Mouse (Mus musculus) embryonic facial prominence, embryonic 14.5 days (tissue): ENCODE results near the gene Hdgfl1. TPM values are rescaled to one million over a fixed set of nuclear protein-coding genes. Genes with fewer than 3 reads are reported as not detected.

Experiments used
- ATAC-seq: fragments of 200-750 bp; cut with Nextera tagmentation; 2 replicates; pipeline ENCODE4 v1.8.0; 2017; ENCODE audit warnings: low read depth, moderate number of reproducible peaks, moderate TSS enrichment
- DNase-seq: peaks from one replicate; pipeline ENCODE4 v3.0.0-alpha.2; 2015; ENCODE audit warnings: low spot score
- H3K27ac ChIP-seq: fragments of 300-500 bp; sonication (generic); replicated peaks from 2 replicates; pipeline ENCODE4 v1.5.1; 2014; ENCODE audit warnings: low read depth, mild to moderate bottlenecking, low read length, moderate library complexity
- H3K27me3 ChIP-seq: fragments of 300-500 bp; sonication (generic); replicated peaks from 2 replicates; pipeline ENCODE4 v1.6.1; 2014; ENCODE audit warnings: low read length; ENCODE audit not compliant: control insufficient read depth, insufficient read depth
- H3K36me3 ChIP-seq: fragments of 300-500 bp; sonication (generic); 2 replicates; pipeline ENCODE4 v1.6.1; 2014; ENCODE audit warnings: low read length, mixed read lengths; ENCODE audit not compliant: control insufficient read depth, insufficient read depth
- H3K4me1 ChIP-seq: fragments of 300-500 bp; sonication (generic); 2 replicates; pipeline ENCODE4 v1.6.1; 2014; ENCODE audit warnings: antibody characterized with exemption, low read length; ENCODE audit not compliant: control insufficient read depth, insufficient read depth
- H3K4me2 ChIP-seq: fragments of 300-500 bp; sonication (generic); 2 replicates; pipeline ENCODE4 v1.6.1; 2014; ENCODE audit warnings: low read depth, mild to moderate bottlenecking, low read length, moderate library complexity, mixed read lengths
- H3K4me3 ChIP-seq: fragments of 300-500 bp; sonication (generic); 2 replicates; pipeline ENCODE4 v1.5.1; 2014; ENCODE audit warnings: low read depth, mild to moderate bottlenecking, low read length
- H3K9ac ChIP-seq: fragments of 300-500 bp; sonication (generic); 2 replicates; pipeline ENCODE4 v1.6.1; 2014; ENCODE audit warnings: low read depth, mild to moderate bottlenecking, low read length, moderate library complexity, mixed read lengths
- H3K9me3 ChIP-seq: fragments of 300-500 bp; sonication (generic); 2 replicates; pipeline ENCODE4 v1.6.1; 2016; ENCODE audit warnings: low read length; ENCODE audit not compliant: control insufficient read depth
- WGBS: fragments of 180-500 bp; shearing (Covaris S2); extraction: QIAGEN DNeasy Blood & Tissue Kit; methylation state at CpG from one replicate; pipeline ENCODE4 v1.1.7; 2014; 5-methylcytosine and 5-hydroxymethylcytosine counted together
- polyA plus RNA-seq: library from polyadenylated mRNA; unstranded; fragments of >200 nt; fragmentation: Nextera tagmentation; extraction: Ambion mirVana; gene quantifications from 2 replicates; pipeline ENCODE4 v1.2.1, GENCODE M21; 2014

Hdgfl1 gene
- polyA plus RNA-seq, 1 experiment from 2014 or later = not detected

DNA sequence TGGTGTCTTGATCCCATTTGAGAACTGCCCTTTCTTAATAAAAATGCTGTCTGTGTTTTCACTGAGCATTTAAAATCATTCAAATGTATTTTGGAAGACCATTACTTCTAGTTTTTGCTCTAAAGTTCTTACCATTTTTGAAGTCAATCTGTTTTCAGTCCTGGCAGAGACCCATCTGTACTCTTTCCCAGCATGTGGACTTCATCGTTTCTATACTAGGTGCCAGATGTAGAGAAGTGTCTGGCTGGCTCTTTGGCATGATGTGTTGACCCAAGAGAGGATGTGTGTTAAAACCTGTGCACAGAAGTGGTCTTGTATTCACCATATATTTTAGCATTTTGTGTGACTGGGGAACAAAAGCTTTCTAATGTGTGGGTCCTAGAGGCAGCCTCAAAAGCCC is 25.9 kb downstream of the Hdgfl1 start:
- Histone ChIP-seq H3K4me1 (no peaks in the 10 kb centered on the region), H3K36me3 (no peaks in the 10 kb centered on the region), H3K9ac (no peak overlapping the region), H3K27me3 (no peaks in the 10 kb centered on the region), H3K9me3 (no peaks in the 10 kb centered on the region), H3K27ac (no peak overlapping the region), H3K4me2 (no peak overlapping the region), H3K4me3 (no peak overlapping the region)
- DNase-seq = peak; percentile 33
- 41% methylated on average over 1 of the region's 1 CpGs for WGBS
- no peak for ATAC-seq

GRCm38 (mm10) chr13:26734981-26735380 is 35.0 kb downstream of the Hdgfl1 start:
- no peak overlapping the region for H3K9ac ChIP-seq
- H3K27me3 ChIP-seq = no peaks in the 10 kb centered on the region
- ATAC-seq (no peak), DNase-seq (no peak)
- no peak overlapping the region for H3K4me3 ChIP-seq
- no peak overlapping the region for H3K4me2 ChIP-seq
- H3K27ac ChIP-seq = no peak overlapping the region
- no peaks in the 10 kb centered on the region for H3K4me1 ChIP-seq
- 53% methylated on average over 1 of the region's 1 CpGs for WGBS
- H3K36me3 ChIP-seq = no peaks in the 10 kb centered on the region
- no peaks in the 10 kb centered on the region for H3K9me3 ChIP-seq

GRCm38 (mm10) chr13:26724250-26724649 is 45.7 kb downstream of the Hdgfl1 start:
- WGBS = 88% methylated on average over 1 of the region's 1 CpGs
- DNase-seq = no peak
- no peak overlapping the region for H3K4me3 ChIP-seq
- H3K4me1 ChIP-seq = no peaks in the 10 kb centered on the region
- H3K9me3 ChIP-seq = no peaks in the 10 kb centered on the region
- no peak overlapping the region for H3K9ac ChIP-seq
- H3K27ac ChIP-seq = no peak overlapping the region
- no peak for ATAC-seq
- no peaks in the 10 kb centered on the region for H3K27me3 ChIP-seq
- H3K4me2 ChIP-seq = no peak overlapping the region
- no peaks in the 10 kb centered on the region for H3K36me3 ChIP-seq

GRCm38 (mm10) chr13:26721333-26721732 is 48.6 kb downstream of the Hdgfl1 start:
- no peak overlapping the region for H3K4me2 ChIP-seq
- H3K36me3 ChIP-seq = no peaks in the 10 kb centered on the region
- no peaks in the 10 kb centered on the region for H3K4me1 ChIP-seq
- ATAC-seq (no peak), DNase-seq (no peak)
- no peak overlapping the region for H3K9ac ChIP-seq
- no peaks in the 10 kb centered on the region for H3K27me3 ChIP-seq
- H3K4me3 ChIP-seq = no peak overlapping the region
- H3K9me3 ChIP-seq = no peaks in the 10 kb centered on the region
- no peak overlapping the region for H3K27ac ChIP-seq
- 45% methylated on average over 6 of the region's 6 CpGs for WGBS

DNA sequence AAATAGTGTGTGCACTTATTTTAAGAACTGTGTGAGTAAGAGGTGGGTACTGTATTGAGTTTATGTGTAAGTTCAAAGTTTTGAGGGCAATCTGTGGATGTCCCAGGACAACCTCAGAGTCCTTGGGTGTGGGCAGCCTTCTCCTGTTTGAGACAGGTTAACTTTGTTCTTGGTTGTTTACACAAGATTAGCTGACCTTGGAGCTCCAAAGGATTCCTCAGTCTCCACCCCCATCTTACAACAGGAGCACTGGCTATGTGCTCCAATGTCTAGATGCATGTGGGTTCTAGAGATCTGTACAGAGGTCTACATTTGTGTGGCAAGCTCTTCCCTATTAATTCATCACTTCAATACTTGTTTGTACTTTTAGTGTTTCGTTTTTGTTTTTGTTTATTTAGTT is 49.0 kb downstream of the Hdgfl1 start:
- DNase-seq (no peak), ATAC-seq (no peak)
- Histone ChIP-seq H3K27me3 (no peaks in the 10 kb centered on the region), H3K9ac (no peak overlapping the region), H3K36me3 (no peaks in the 10 kb centered on the region), H3K9me3 (no peaks in the 10 kb centered on the region), H3K4me1 (no peaks in the 10 kb centered on the region), H3K27ac (no peak overlapping the region), H3K4me3 (no peak overlapping the region), H3K4me2 (no peak overlapping the region)
- 71% methylated on average over 1 of the region's 1 CpGs for WGBS

- no peak overlapping the region for H3K27ac ChIP-seq
- 58% methylated on average over 5 of the region's 5 CpGs for WGBS
- no peak for ATAC-seq
Observed at GRCm38 (mm10) chr13:26719146-26719715, 50.7 kb downstream of the Hdgfl1 start.

More at GRCm38 (mm10) chr13:26719146-26719715, 50.7 kb downstream of the Hdgfl1 start:
- Histone ChIP-seq H3K4me3 (no peak overlapping the region), H3K4me2 (no peak overlapping the region), H3K36me3 (no peaks in the 10 kb centered on the region), H3K27me3 (no peaks in the 10 kb centered on the region), H3K4me1 (no peaks in the 10 kb centered on the region; the same call in 1 of the 2 replicates), H3K9me3 (no peaks in the 10 kb centered on the region), H3K9ac (no peak overlapping the region)
- no peak for DNase-seq
